In genomic region chr9:74867641-74868205, GRCm38 (mm10) we compare ENCODE assay signal across 7 mouse cellular contexts. TPM values are rescaled to one million over a fixed set of nuclear protein-coding genes. Genes with fewer than 3 reads are reported as not detected.
A peak's percentile ranks its signal among the peaks of the same experiment; 100 is the strongest.
DNase-seq lines count a peak whose midpoint lies in the region; ATAC-seq and TF ChIP-seq lines count a peak whose summit lies in the region.

No protein-coding gene starts in this region.

- intact Hi-C loops in heart, postnatal 36 days (cut with DNase I) = loop anchor here (2.0 to 5.0 kb wide), 2 partner anchors 335 to 581 kb away; no protein-coding TSS in a partner anchor
- intact Hi-C loops in left cerebral cortex, postnatal 14 days (cut with DNase I) = no loop called here

- TF ChIP-seq CTCF in thymus, adult 2 months (IDR thresholded peaks at IDR 0.05; ENCODE audit: borderline replicate concordance, control insufficient read depth, extremely low read depth, insufficient read depth, low read length, poor library complexity) = no peak
- TF ChIP-seq CTCF in testis, adult 2 months (IDR thresholded peaks at IDR 0.05; ENCODE audit: control insufficient read depth, insufficient read depth, insufficient replicate concordance, low read depth, low read length) = peak; percentile 54; the same call in 1 of the 2 replicates

- H3K4me1 ChIP-seq in thymus, adult 2 months (replicated peaks; ENCODE audit: control insufficient read depth, insufficient read depth, low read length) = no peaks in the 10 kb centered on the region
- H3K4me1 ChIP-seq in midbrain, embryonic 13.5 days (replicated peaks) = peaks cover 56% of the 10 kb centered on the region
- H3K4me1 ChIP-seq in testis, adult 2 months (ENCODE audit: control insufficient read depth, insufficient read depth, low read length) = peaks cover 22% of the 10 kb centered on the region

- peak; percentile 13 for DNase-seq in thymus, adult 2 months
- no peak for DNase-seq in thymus, postnatal 10 days (ENCODE audit: low spot score in 2 of 2)
- peak; percentile 26 for DNase-seq in cerebellum, adult 9-10 months
- DNase-seq in heart, postnatal 36 days = peak; percentile 45 to 52
- DNase-seq in left cerebral cortex, postnatal 14 days (ENCODE audit: low spot score in 2 of 2) = peak; percentile 70 to 71

- TF ChIP-seq POLR2A in thymus, adult 2 months (IDR thresholded peaks at IDR 0.05; ENCODE audit: control insufficient read depth, extremely low read depth, insufficient read depth, low read length, poor library complexity) = no peak
- no peak for TF ChIP-seq POLR2A in testis, adult 2 months (IDR thresholded peaks at IDR 0.05; ENCODE audit: control insufficient read depth, low read depth, low read length)

- peak overlapping the region; percentile 71 for H3K9ac ChIP-seq in midbrain, embryonic 13.5 days (replicated peaks)

- H3K4me2 ChIP-seq in midbrain, embryonic 13.5 days (replicated peaks) = peak overlapping the region; percentile 89

- no peaks in the 10 kb centered on the region for H3K36me3 ChIP-seq in thymus, adult 2 months (ENCODE audit: control insufficient read depth, insufficient read depth, low read length)
- no peaks in the 10 kb centered on the region for H3K36me3 ChIP-seq in midbrain, embryonic 13.5 days
- no peaks in the 10 kb centered on the region for H3K36me3 ChIP-seq in testis, adult 2 months (ENCODE audit: control insufficient read depth, insufficient read depth, low read length)

- no peaks in the 10 kb centered on the region for H3K9me3 ChIP-seq in midbrain, embryonic 13.5 days

- no peak overlapping the region for H3K27ac ChIP-seq in thymus, adult 2 months (ENCODE audit: control insufficient read depth, insufficient read depth, low read length)
- H3K27ac ChIP-seq in midbrain, embryonic 13.5 days = peak overlapping the region; percentile 90
- H3K27ac ChIP-seq in testis, adult 2 months (ENCODE audit: control insufficient read depth, insufficient read depth, low read depth, low read length) = no peak overlapping the region

- 6% methylated on average over 15 of the region's 15 CpGs for WGBS in thymus, adult 2 months
- 5% methylated on average over 15 of the region's 15 CpGs for WGBS in midbrain, embryonic 13.5 days

- H3K4me3 ChIP-seq in thymus, adult 2 months (ENCODE audit: control insufficient read depth, insufficient read depth, low read length) = no peak overlapping the region
- peak overlapping the region; percentile 62 for H3K4me3 ChIP-seq in midbrain, embryonic 13.5 days (replicated peaks)
- H3K4me3 ChIP-seq in testis, adult 2 months (ENCODE audit: control insufficient read depth, low read depth, low read length) = no peak overlapping the region

- ATAC-seq in midbrain, embryonic 13.5 days = 0 out of 2 replicates have a peak, but pooled peaks have one; percentile 25

- H3K27me3 ChIP-seq in thymus, adult 2 months (ENCODE audit: control insufficient read depth, insufficient read depth, low read length) = peaks cover 25% of the 10 kb centered on the region
- peaks cover 80% of the 10 kb centered on the region for H3K27me3 ChIP-seq in midbrain, embryonic 13.5 days
- H3K27me3 ChIP-seq in testis, adult 2 months (ENCODE audit: control insufficient read depth, insufficient read depth, low read length) = no peaks in the 10 kb centered on the region; the same call in 1 of the 2 replicates

RNA-seq across cellular contexts. Expression of gene Onecut1, which starts 6.0 kb away (rescaled TPM):
- polyA plus RNA-seq in thymus, adult 2 months (2012; rRNA removed) = 0.03 and 0.05 TPM in 2 replicates
- total RNA-seq in heart, postnatal 36 days (2021) = not detected
- under 1 TPM in 1 of 2 experiments, not detected in 1; 0.08 TPM for total RNA-seq in left cerebral cortex, postnatal 14 days (2021)
- polyA plus RNA-seq in midbrain, embryonic 13.5 days (2015; fragmentation: Nextera tagmentation; extraction: Ambion mirVana) = 10.4 and 10.7 TPM in 2 replicates
- polyA plus RNA-seq in testis, adult 2 months (2012; rRNA removed) = 0.12 and 0.18 TPM in 2 replicates

Comparison
In these comparisons a context has a peak if more than half of its experiments do, and no peak if none do; other contexts are left out.
1. DNase-seq: peak in thymus, adult 2 months (single experiment), cerebellum, adult 9-10 months (single experiment), heart, postnatal 36 days (2 of 2) and left cerebral cortex, postnatal 14 days (2 of 2); none in thymus, postnatal 10 days (0 of 2).